Mouse (Mus musculus): Measurements from ENCODE around the gene Atp9a. TPM values are rescaled to one million over a fixed set of nuclear protein-coding genes. Genes with fewer than 3 reads are reported as not detected.

The Atp9a gene
- total RNA-seq, 4 experiments from 2014 or later, result 82.4 to 126 (median 105) TPM

GRCm38 (mm10) chr2:168640460-168640859, 101.7 kb downstream of the Atp9a start:
- DNase-seq, result no peak

- no peak for DNase-seq
Observed at GRCm38 (mm10) chr2:168634881-168635280, 107.3 kb downstream of the Atp9a start.

DNA sequence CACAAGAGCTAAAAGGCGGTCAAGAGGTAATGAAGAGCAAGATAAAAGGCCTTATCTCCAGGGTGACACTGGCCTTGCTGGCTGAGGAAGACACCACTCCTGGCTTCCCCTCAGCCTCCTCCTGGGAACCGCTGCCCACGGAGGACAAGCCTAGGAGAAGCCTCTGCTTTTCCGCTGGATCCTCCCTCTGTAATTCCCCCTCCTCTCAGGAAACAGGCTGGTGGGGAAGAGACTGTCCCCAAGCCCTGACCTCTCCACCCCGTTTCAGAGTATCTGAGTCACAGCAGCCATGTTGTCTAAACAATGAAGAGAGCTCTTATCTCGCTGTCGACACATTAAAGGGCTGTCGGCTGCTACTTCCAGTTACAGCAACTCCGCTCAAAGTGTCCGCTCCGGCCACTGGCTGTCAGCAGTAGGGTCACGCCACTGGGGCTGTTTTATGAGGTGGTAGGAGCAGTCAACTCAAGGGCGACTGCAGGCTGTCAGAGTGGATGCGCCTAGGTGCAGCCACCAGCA, 108.8 kb downstream of the Atp9a start:
- no peak for DNase-seq

GRCm38 (mm10) chr2:168632543-168632942, 109.7 kb downstream of the Atp9a start:
- DNase-seq, result no peak

- peak; percentile 42 for DNase-seq
Observed at GRCm38 (mm10) chr2:168628787-168629186, 113.4 kb downstream of the Atp9a start.

GRCm38 (mm10) chr2:168627829-168628770, 114.1 kb downstream of the Atp9a start:
- DNase-seq, result no peak

- DNase-seq, result no peak
Observed at GRCm38 (mm10) chr2:168626385-168626784, 115.8 kb downstream of the Atp9a start.

DNA sequence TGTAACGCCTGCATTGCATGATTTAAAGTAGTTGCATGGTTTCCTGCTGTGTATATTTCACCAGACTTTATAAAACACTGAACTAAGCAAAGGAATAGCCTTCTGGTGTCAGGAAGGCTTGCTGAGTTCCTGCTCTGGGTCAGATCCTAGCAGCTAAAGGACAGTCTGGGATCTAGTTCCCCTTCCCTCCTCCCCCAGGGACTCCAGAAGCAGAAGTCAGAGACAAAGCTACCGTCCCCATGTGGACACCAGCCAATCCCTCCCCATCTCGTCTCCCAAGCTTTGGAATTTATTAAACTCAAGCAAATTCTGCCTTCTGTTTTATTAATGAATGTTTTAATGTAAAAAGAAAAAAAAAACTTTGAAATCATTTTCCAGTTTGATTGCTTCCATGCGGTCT, 117.1 kb downstream of the Atp9a start:
- DNase-seq, result no peak

GRCm38 (mm10) chr2:168621111-168621802, 121.0 kb downstream of the Atp9a start:
- DNase-seq, result no peak

GRCm38 (mm10) chr2:168618205-168618717, 123.9 kb downstream of the Atp9a start:
- no peak for DNase-seq

DNA sequence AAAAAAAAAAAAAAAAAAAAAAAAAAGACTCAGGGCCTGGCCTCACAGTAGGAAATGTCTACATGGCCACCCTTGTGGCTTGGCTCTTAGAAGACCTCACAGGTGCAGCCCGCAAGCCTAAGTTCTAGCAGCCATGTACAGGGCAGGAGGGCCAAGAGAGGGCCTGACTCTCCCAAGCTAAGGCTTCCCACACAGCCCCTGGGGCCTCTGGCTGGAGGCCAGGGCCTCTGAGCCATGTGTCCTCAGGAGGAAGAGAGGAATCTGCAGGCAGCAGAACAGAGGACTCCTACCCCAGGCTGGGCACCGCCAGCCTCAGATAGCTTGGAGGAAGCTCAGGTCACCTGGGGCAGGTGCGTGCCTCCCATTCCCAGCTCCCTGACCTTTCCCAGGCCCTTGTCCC, 127.0 kb downstream of the Atp9a start:
- no peak for DNase-seq

DNA sequence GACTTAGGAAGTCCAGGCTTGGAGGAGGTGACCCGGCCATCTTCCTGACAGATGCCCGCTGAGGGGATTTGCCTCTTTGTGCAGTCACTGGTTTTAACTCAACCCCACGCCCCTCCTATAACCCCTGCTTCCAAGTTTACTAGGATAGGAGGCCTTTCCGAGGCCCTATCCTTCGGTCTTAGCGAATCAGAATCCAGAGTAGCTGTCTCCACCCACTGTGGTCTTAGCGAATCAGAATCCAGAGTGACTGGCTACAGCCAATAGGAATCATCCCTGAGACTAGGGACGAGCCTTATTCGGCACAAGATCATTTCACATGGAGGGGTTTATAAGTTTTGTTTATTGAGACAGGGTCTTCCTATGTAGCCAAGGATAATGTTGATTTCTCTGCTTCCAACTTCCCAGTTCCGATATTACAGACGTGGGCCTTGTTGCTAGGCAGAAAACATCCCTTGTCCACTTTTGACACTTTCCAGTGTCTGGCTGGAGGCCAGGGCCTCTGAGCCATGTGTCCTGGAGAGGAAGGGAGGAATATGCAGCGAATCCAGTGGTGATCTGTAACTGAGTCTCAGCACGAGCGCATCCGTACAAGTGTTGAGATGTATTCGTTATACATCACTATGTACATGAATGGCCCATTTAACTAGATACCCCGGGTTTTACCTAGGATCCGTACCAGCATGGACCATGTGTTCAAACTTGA, 127.9 kb downstream of the Atp9a start:
- no peak for DNase-seq

- no peak for DNase-seq
Observed at GRCm38 (mm10) chr2:168613092-168613880, 128.9 kb downstream of the Atp9a start.

GRCm38 (mm10) chr2:168610941-168611340, 131.3 kb downstream of the Atp9a start:
- DNase-seq, result no peak

GRCm38 (mm10) chr2:168609653-168610248, 132.5 kb downstream of the Atp9a start:
- no peak for DNase-seq

DNA sequence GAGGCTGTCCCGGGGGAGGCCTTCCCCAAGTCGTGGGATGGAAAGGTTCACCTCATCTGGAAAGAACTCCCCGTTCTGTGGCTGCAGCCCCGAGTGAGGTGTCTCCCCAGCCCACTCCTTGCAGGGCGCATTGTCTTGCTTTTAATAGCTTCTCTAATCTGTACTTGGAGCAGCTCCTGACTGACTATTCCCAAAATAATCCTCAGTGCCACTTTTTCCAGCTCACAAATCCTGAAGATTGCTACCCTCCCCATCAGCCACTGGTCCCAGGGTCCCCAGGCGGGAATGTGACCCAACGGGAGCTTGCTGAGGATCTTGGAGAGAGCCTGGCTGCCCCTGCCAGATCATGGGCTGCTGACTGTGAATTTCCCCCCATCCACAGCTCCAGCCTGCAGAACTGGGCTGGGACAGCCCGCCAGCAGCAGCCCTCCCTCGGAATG, 134.1 kb downstream of the Atp9a start:
- no peak for DNase-seq

GRCm38 (mm10) chr2:168604655-168605070, 137.5 kb downstream of the Atp9a start:
- no peak for DNase-seq

DNA sequence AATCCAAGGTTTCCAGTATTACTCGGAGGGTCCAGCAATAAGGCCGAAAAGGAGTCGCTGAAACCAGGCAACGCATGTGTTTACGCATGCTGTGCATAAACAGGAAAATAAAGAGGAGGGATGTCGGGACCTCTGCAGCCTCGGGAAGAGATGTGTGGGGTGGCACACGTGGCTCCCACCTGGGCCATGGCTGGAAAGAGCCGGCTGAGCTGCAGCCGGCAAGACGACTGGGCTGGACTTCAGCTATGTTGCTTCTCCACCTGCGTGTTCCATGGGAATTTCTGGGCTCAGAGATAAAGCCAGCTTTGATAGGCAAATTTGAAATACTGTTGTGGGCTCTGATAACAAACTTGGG, 139.8 kb downstream of the Atp9a start:
- DNase-seq, result no peak

- peak; percentile 63 for DNase-seq
Observed at GRCm38 (mm10) chr2:168601491-168602386, 140.5 kb downstream of the Atp9a start, which contains the start of gene Nfatc2. Nfatc2 (minus strand) TSS chr2:168601657.
